Comparison of ENCODE assay signal across 17 mouse cellular contexts in the genomic region with DNA sequence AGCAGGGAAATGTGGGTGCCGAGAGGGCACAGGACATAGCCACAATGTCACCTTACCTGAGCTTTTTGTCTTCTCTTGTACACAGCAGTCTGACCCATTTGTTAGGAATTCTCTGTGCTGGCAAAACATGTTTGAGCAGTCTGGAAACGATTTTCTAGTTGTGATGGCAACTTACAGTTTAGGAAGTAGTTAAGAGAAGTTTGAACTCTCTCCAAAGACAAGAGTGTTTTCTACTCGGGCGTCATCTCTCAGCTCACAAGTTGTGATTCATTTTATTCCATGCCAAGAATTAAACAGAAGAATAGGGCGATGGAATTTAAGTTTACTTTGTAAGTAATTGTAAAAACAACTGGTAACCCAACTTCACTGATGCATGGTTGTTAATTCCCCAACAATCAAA. TPM values are rescaled to one million over a fixed set of nuclear protein-coding genes. Genes with fewer than 3 reads are reported as not detected.
"Had no signal": no experiment of that assay in that cellular context is flagged by ENCODE, and none has a peak within 500 bp of the region (broad histone marks: within the 10 kb centered on the region; RNA-seq: fewer than 3 reads in every experiment).

No protein-coding gene starts in this region.

- H3K4me3 ChIP-seq: limb, embryonic 12.5 days; liver, embryonic 15.5 days; lung, embryonic 15.5 days; megakaryocyte, embryonic 14.5 days; midbrain, embryonic 15.5 days; neural tube, embryonic 12.5 days had no signal

- H3K9me3 ChIP-seq: limb, embryonic 12.5 days; liver, embryonic 15.5 days; lung, embryonic 15.5 days; midbrain, embryonic 15.5 days; neural tube, embryonic 12.5 days had no signal

- H3K4me2 ChIP-seq: limb, embryonic 12.5 days; liver, embryonic 15.5 days; lung, embryonic 15.5 days; midbrain, embryonic 11.5 days; midbrain, embryonic 15.5 days; neural tube, embryonic 12.5 days had no signal

- ATAC-seq: midbrain, embryonic 15.5 days had no signal

- H3K4me1 ChIP-seq: liver, embryonic 15.5 days; megakaryocyte, embryonic 14.5 days had no signal

- H3K27me3 ChIP-seq: liver, embryonic 15.5 days; lung, embryonic 15.5 days; megakaryocyte, embryonic 14.5 days; midbrain, embryonic 15.5 days; neural tube, embryonic 12.5 days had no signal

- H3K36me3 ChIP-seq: limb, embryonic 12.5 days; liver, embryonic 15.5 days; lung, embryonic 15.5 days; midbrain, embryonic 15.5 days; neural tube, embryonic 12.5 days had no signal

- H3K27ac ChIP-seq: kidney, postnatal 0 days; limb, embryonic 12.5 days; liver, embryonic 15.5 days; lung, embryonic 15.5 days; macrophage; midbrain, embryonic 15.5 days; neural tube, embryonic 12.5 days; stomach, postnatal 0 days had no signal

- DNase-seq: kidney, postnatal 36 days; layer of hippocampus, adult 9-11 months; layer of hippocampus, postnatal 36 days; lung, postnatal 14 days; thymus, adult 18-20 months; thymus, postnatal 14 days had no signal

- H3K9ac ChIP-seq: limb, embryonic 12.5 days; liver, embryonic 15.5 days; lung, embryonic 15.5 days; midbrain, embryonic 15.5 days; neural tube, embryonic 12.5 days had no signal

RNA-seq across cellular contexts. Expression of gene Epb41l3, which starts 52.5 kb away (rescaled TPM):
- total RNA-seq: neutrophil, adult 5-6 weeks had no signal
